Mouse (Mus musculus) CD4-positive helper T cell, adult 2 months (primary cell): Measurements from ENCODE around the gene Znhit3.
"Not testable (repeated sequence)": the region's sequence is repeated elsewhere in the genome, so short reads cannot be mapped to it uniquely, and the experiment has no call there.

ENCODE experiments used
- DNase-seq: peaks from one replicate; pipeline ENCODE4 v3.0.0-alpha.2; 2012; ENCODE audit warnings: low read depth, missing footprints, low spot score

The Znhit3 gene

DNA sequence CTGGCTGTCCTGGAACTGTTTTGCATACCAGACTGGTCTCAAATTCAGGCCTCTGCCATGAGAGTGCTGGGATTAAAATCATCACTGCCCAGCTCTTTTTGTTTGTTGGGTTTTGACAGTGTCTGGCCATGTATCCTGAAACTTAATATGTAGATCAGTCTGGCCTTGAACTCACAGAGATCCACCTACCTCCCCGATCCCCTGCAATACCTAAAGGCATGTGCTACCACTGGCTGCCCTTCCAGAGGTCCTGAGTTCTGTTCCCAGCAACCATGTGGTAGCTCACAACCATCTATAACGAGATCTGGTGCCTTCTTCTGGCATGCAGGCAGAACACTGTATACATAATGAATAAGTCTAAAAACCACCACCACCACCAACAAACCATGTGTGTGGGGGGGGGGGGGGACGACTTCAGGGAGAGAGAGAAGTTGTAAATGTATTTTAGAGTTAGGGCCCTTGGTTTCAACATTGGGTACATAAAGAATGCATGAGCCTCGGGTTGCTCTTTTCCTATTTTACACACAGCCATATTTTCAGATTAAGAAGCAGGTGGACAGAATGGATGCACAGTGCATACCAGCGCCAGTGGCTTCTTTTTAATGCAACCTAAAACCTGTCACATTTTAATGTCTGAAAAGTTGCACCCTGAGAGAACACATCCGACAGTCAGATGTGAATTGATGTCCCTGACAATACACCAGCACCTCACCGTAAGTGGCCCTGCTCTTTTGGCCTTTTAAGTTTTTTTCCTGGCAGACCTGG is 37.0 kb downstream of the Znhit3 start:
- DNase-seq: peak; percentile 12

DNA sequence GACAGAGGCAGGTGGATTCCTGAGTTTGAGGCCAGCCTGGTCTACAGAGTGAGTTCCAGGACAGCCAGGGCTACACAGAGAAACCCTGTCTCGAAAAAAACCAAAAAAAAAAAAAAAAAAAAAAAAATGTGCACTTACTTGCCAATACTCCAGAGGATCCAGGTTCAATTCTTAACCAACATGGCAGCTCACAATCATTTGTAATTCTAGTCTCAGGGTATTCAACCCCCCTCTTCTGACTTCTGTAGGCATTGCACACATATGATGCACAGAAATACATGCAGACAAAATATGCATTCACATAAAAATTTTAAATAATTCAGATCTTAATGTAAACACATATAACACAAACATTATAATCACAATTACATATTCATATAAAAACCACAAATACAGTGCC is 40.1 kb downstream of the Znhit3 start:
- DNase-seq: not testable (repeated sequence)

DNA sequence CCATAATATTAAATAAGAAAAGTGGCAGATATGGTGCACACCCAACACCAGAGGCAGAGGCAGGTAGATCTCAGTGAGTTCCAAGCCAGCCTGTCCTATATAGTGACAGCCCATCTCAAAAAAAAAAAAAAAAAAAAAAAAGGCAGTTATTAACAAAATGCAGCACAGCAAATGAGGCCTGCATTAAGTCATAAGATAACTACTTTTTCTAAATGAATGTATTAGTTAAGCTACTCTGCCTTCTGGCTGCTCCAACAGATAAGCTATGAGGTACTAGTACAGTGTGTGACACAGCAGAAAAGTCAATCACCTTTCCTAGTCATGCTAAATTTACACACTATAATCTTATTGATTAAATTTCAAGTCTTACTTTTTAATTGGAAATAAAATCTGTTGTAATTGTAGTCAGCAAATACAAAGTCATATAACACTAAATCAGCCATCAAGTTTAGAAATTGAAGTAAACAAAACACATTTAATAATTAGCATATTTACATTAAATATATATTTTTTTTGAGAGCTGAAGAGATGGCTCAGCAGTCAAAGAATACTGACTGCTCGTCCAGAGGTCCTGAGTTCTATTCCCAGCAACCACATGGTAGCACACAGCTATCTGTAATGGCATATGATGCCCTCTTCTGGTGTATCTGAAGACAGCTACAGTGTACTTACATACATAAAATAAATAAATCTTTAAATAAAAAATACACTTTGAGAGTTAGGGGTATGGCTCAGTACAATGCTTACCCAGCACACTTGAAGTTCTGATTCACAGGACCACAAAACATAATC is 42.9 kb downstream of the Znhit3 start:
- DNase-seq: no peak

DNA sequence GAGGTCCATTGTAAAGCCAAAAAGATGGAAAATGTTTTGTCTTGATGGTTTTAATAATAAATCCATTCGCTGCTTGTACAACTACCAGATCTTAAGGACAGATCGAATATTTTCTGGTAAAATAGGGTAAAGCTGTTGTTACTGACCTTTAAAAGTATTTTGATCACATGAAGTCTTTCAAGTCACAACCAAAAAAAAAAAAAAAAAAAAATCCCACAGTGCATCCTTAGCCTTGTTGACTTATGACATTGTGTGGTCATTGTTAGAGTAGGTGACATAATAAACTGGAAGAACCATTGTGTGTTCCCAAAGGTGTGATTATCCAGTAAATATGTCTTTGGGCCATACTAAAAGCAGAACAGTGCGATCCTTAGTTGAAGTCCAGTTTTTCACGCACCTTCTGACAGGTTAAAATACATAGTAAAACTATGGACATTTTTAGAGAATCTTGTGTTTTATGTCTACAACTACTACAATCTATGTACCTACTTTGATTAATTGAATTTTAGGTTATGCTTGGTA is 44.6 kb downstream of the Znhit3 start:
- DNase-seq: no peak

DNA sequence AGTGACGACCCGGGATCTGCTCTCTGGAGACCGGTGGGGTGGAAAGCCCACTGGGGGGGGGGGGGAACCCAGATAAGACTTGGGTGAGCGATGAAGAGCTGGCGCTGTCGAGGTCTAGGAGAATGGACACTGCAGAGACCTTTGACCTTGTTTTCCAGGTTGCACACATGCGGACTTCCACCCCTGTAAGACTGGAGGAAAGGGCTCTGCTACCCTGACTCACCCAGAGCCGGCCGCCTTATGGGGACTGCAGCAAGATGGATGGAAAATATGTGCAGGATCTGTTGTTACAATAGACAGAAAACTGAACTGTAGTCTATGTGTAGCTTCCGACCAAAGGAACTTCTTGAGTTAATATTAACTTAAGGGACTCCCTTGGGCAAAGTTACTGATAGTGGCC is 45.1 kb downstream of the Znhit3 start:
- DNase-seq: no peak

DNA sequence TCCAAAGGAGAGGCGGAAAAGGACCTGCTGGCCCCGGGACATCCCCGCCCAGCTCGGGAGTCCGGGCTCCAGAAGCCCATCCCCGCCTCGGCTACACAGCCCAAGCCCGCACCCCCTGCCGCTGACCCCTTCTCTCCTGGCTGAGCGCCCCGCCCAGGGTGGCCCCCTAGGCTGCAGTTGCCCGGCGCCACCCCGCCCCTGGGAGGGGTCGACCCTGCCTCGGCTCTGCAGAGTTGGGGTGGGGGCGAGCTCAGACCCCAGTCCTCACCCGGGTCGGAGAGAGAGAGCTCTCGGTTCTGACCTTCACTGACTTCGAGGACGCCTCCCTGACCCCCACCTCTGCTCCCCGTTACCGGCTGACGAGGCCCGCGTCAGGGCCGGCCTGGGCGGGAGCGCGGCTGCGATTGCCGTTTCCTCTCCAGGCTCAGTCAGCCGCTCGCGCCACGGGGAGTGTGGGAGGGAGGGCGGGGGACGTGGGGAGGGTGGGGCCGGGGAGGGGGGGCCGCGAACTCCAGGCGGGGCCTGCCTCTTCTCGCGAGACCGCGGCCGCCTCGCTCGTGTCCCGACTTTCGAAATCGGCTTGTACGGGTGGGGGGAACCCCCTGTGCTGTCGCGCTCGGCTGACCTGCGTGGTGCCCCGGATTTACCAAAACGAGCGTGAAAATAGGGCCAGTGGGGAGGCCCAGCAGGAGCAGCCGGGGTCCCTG is 45.7 kb downstream of the Znhit3 start, which contains the start of gene Ggnbp2:
Gene Ggnbp2 (minus strand): TSS at position 481 of the 707 bp plus-strand sequence.
- peak; percentile 96 for DNase-seq

DNA sequence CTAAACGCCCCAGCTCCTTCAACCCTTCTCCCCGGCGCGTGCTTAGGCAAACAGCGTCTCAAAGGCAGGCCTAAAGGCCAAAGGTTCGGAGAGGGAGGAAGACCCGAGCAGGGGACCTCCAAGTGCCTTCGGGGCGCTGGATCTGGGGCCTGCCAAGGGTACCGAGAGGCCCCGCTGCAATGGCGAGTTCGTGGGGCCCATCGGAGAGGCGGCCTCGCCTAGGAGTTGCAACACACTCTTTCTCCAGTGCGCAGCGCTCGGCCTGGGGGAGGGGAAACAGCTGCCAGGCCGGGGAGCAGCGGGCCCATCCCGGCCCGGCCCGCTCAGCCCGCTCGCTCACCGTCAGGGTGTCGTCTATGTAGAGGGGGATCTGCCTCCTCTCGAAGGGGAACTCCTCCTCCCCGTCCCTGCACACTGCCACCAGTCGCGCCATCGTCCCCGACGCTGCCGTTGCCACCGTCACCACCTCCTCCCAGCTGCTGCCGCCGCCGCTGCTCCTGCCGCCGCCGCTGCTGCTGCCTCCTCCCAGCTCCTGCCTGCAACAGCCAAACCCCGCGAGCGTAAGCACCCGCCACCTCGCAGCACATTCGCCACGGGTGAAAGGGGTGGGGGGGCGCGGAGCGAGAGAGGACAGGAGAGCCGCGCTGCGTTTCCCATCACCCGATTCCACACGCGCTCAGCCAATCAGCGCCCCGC is 46.5 kb downstream of the Znhit3 start:
- peak; percentile 98 for DNase-seq

DNA sequence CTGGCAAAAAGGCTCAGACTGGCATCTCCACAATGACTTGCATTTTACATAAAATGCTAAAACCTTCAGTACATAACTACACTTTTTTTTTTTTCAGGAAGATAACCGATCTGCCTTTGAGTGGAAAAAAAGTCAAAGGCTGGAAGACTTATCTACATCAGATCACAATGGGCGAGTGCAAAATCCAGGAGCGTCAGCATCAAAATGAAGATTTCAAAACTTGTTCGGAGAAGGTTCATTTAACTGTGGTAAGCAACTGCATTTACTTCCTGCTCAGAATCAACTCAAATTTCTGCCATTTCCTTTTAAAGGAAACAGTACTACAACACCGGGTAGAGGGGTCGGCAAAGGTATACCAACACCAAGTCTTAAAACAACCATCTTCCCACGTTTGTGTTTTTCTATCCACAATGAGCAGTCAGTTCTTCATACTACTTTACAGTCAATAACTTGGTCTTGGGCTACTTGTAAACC is 47.3 kb downstream of the Znhit3 start:
- peak; percentile 57 for DNase-seq

DNA sequence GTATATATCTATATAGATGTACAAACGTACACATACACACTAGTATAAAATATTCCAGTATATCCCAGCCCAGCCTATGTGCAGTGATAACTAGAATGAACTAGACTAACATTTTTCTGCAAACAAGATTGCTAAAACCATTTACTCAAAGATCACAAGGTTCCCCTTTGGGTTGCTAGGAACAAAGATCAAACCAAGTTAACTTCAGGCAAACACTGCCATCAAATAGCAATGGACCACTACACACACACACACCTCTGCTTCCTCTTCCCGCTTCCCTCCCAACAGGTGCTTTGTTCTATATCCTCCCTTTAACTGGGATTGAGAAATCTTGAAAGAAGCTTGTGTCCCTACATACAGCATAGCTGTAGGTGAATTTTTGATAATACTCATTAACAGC is 48.6 kb downstream of the Znhit3 start:
- DNase-seq: no peak

DNA sequence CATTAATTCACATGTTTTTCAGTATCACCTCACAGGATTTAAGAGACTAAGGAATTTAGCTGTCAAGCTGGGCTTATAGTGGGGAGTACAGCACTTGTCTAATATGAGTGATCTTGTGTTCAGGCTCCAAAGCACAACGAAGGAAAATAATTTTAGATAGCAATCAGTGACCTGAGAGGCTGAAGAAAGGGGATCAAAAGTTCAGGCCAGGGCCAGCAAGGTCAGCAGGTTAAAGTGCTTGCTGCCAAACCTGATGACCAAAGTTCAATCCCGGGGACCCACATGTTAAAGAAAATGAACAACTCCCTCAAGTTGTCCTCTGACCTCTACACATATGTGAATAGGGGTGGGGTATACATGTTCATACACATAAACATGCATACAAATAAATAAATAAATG is 50.9 kb downstream of the Znhit3 start:
- no peak for DNase-seq
